Mouse (Mus musculus) midbrain, embryonic 16.5 days (tissue): ENCODE results near the gene Chit1. TPM values are rescaled to one million over a fixed set of nuclear protein-coding genes. Genes with fewer than 3 reads are reported as not detected.

Source experiments
- ATAC-seq: fragments of 200-750 bp; cut with Nextera tagmentation; 2 replicates; pipeline ENCODE4 v1.8.0; 2017; ENCODE audit warnings: moderate TSS enrichment
- H3K27ac ChIP-seq: fragments of 300-500 bp; sonication (generic); 2 replicates; pipeline ENCODE4 v1.5.1; 2014; ENCODE audit warnings: mild to moderate bottlenecking, low read length, mixed read lengths
- H3K27me3 ChIP-seq: fragments of 300-500 bp; sonication (generic); 2 replicates; pipeline ENCODE4 v1.6.1; 2014; ENCODE audit warnings: low read depth, low read length, mixed read lengths; ENCODE audit not compliant: control insufficient read depth, insufficient read depth
- H3K36me3 ChIP-seq: fragments of 300-500 bp; sonication (generic); 2 replicates; pipeline ENCODE4 v1.6.1; 2014; ENCODE audit warnings: mild to moderate bottlenecking, low read length, moderate library complexity, mixed read lengths; ENCODE audit not compliant: control insufficient read depth, insufficient read depth
- H3K4me1 ChIP-seq: fragments of 300-500 bp; sonication (generic); 2 replicates; pipeline ENCODE4 v1.6.1; 2014; ENCODE audit warnings: mild to moderate bottlenecking, low read length, mixed read lengths; ENCODE audit not compliant: control insufficient read depth, insufficient read depth
- H3K4me2 ChIP-seq: fragments of 300-500 bp; sonication (generic); 2 replicates; pipeline ENCODE4 v1.6.1; 2014; ENCODE audit warnings: mild to moderate bottlenecking, low read length, mixed read lengths
- H3K4me3 ChIP-seq: fragments of 300-500 bp; sonication (generic); 2 replicates; pipeline ENCODE4 v1.5.1; 2014; ENCODE audit warnings: low read depth, mild to moderate bottlenecking, low read length, moderate library complexity, mixed read lengths
- H3K9ac ChIP-seq: fragments of 300-500 bp; sonication (generic); 2 replicates; pipeline ENCODE4 v1.6.1; 2014; ENCODE audit warnings: low read depth, low read length, mixed read lengths
- H3K9me3 ChIP-seq: fragments of 300-500 bp; sonication (generic); replicated peaks from 2 replicates; pipeline ENCODE4 v1.6.1; 2014; ENCODE audit warnings: mild to moderate bottlenecking, low read length, mixed read lengths; ENCODE audit not compliant: control insufficient read depth, poor library complexity, severe bottlenecking
- WGBS: fragments of 180-500 bp; shearing (Covaris S2); extraction: QIAGEN DNeasy Blood & Tissue Kit; methylation state at CpG from one replicate; pipeline ENCODE4 v1.1.7; 2014; 5-methylcytosine and 5-hydroxymethylcytosine counted together
- polyA plus RNA-seq: library from polyadenylated mRNA; unstranded; fragments of >200 nt; fragmentation: Nextera tagmentation; extraction: Ambion mirVana; gene quantifications from 2 replicates; pipeline ENCODE4 v1.2.1, GENCODE M21; 2015

Gene Chit1
- polyA plus RNA-seq, 1 experiment from 2014 or later, result 0.21 TPM

- H3K4me1 ChIP-seq, result peaks cover 26% of the 10 kb centered on the region
- no peak for ATAC-seq
These were observed 33.5 kb upstream of the Chit1 start for GRCm38 (mm10) chr1:134077389-134078060.

GRCm38 (mm10) chr1:134078061-134078795, 32.8 kb upstream of the Chit1 start:
- Histone ChIP-seq H3K27me3 (no peaks in the 10 kb centered on the region), H3K27ac (peak overlapping the region; percentile 62), H3K4me3 (peak overlapping the region; percentile 54), H3K4me1 (peaks cover 25% of the 10 kb centered on the region), H3K4me2 (peak overlapping the region; percentile 76), H3K9me3 (no peaks in the 10 kb centered on the region), H3K36me3 (no peaks in the 10 kb centered on the region), H3K9ac (peak overlapping the region; percentile 78)
- ATAC-seq, result no peak; the same call in 1 of the 2 replicates
- WGBS, result 4% methylated on average over 19 of the region's 19 CpGs

More at GRCm38 (mm10) chr1:134077389-134078060, 33.5 kb upstream of the Chit1 start:
- H3K4me3 ChIP-seq, result peak overlapping the region; percentile 54
- peak overlapping the region; percentile 76 for H3K4me2 ChIP-seq
- H3K27me3 ChIP-seq, result no peaks in the 10 kb centered on the region
- 14% methylated on average over 14 of the region's 14 CpGs for WGBS
- no peaks in the 10 kb centered on the region for H3K36me3 ChIP-seq
- no peaks in the 10 kb centered on the region for H3K9me3 ChIP-seq
- peak overlapping the region; percentile 78 for H3K9ac ChIP-seq
- peak overlapping the region; percentile 58 for H3K27ac ChIP-seq

GRCm38 (mm10) chr1:134078802-134079476, 32.1 kb upstream of the Chit1 start, which contains the start of gene Btg2:
Btg2 (minus strand) TSS chr1:134079120.
- Histone ChIP-seq H3K4me3 (peak within 1 kb of the TSS; percentile 54), H3K4me1 (peaks cover 24% of the 10 kb centered on the region), H3K9ac (peak within 1 kb of the TSS; percentile 78), H3K36me3 (no peaks in the 10 kb centered on the region), H3K27ac (peak within 1 kb of the TSS; percentile 79), H3K27me3 (no peaks in the 10 kb centered on the region), H3K4me2 (peak within 1 kb of the TSS; percentile 76), H3K9me3 (no peaks in the 10 kb centered on the region)
- ATAC-seq, result peak; percentile 93
- under 1% methylated on average over 59 of the region's 62 CpGs for WGBS

- Histone ChIP-seq H3K27ac (peak overlapping the region; percentile 79), H3K9me3 (no peaks in the 10 kb centered on the region), H3K4me1 (peaks cover 24% of the 10 kb centered on the region), H3K36me3 (no peaks in the 10 kb centered on the region), H3K27me3 (no peaks in the 10 kb centered on the region), H3K4me2 (peak overlapping the region; percentile 76), H3K9ac (peak overlapping the region; percentile 78), H3K4me3 (peak overlapping the region; percentile 54)
- 5% methylated on average over 9 of the region's 9 CpGs for WGBS
- peak; percentile 6; the same call in 1 of the 2 replicates for ATAC-seq
These were observed 31.4 kb upstream of the Chit1 start for GRCm38 (mm10) chr1:134079477-134080163.

GRCm38 (mm10) chr1:134080406-134080805, 30.6 kb upstream of the Chit1 start:
- Histone ChIP-seq H3K36me3 (no peaks in the 10 kb centered on the region), H3K9ac (no peak overlapping the region), H3K9me3 (no peaks in the 10 kb centered on the region), H3K4me2 (no peak overlapping the region), H3K27me3 (no peaks in the 10 kb centered on the region), H3K4me1 (peaks cover 24% of the 10 kb centered on the region), H3K4me3 (no peak overlapping the region), H3K27ac (no peak overlapping the region)
- WGBS, result 84% methylated on average over 4 of the region's 4 CpGs
- ATAC-seq, result no peak

GRCm38 (mm10) chr1:134080881-134081450, 30.1 kb upstream of the Chit1 start:
- Histone ChIP-seq H3K36me3 (no peaks in the 10 kb centered on the region), H3K9ac (no peak overlapping the region), H3K4me3 (no peak overlapping the region), H3K4me1 (peaks cover 22% of the 10 kb centered on the region), H3K27me3 (no peaks in the 10 kb centered on the region), H3K4me2 (no peak overlapping the region), H3K9me3 (no peaks in the 10 kb centered on the region), H3K27ac (no peak overlapping the region)
- ATAC-seq, result no peak
- WGBS, result 91% methylated on average over 5 of the region's 5 CpGs

GRCm38 (mm10) chr1:134082987-134083516, 28.0 kb upstream of the Chit1 start:
- WGBS, result 50% methylated on average over 11 of the region's 11 CpGs
- no peak overlapping the region for H3K4me3 ChIP-seq
- H3K9me3 ChIP-seq, result no peaks in the 10 kb centered on the region
- H3K9ac ChIP-seq, result no peak overlapping the region
- H3K27me3 ChIP-seq, result no peaks in the 10 kb centered on the region; the same call in 1 of the 2 replicates
- peaks cover 18% of the 10 kb centered on the region; the same call in 1 of the 2 replicates for H3K4me1 ChIP-seq
- no peak for ATAC-seq
- H3K4me2 ChIP-seq, result no peak overlapping the region
- H3K27ac ChIP-seq, result no peak overlapping the region
- H3K36me3 ChIP-seq, result no peaks in the 10 kb centered on the region

GRCm38 (mm10) chr1:134083676-134084075, 27.4 kb upstream of the Chit1 start:
- no peak for ATAC-seq
- Histone ChIP-seq H3K4me2 (no peak overlapping the region), H3K4me3 (no peak overlapping the region), H3K36me3 (no peaks in the 10 kb centered on the region), H3K9me3 (no peaks in the 10 kb centered on the region), H3K27me3 (no peaks in the 10 kb centered on the region; the same call in 1 of the 2 replicates), H3K27ac (no peak overlapping the region), H3K9ac (no peak overlapping the region), H3K4me1 (peaks cover 14% of the 10 kb centered on the region; the same call in 1 of the 2 replicates)
- 88% methylated on average over 8 of the region's 8 CpGs for WGBS
